Mouse (Mus musculus) ES-Bruce4 (cell line): ENCODE measurements around the gene Sertad1.

Experiments
- CTCF ChIP-seq: IDR thresholded peaks from one replicate; pipeline ENCODE4 v1.8.1; 2011; ENCODE audit warnings: low read depth, low read length
- EP300 ChIP-seq: IDR thresholded peaks from 2 replicates; pipeline ENCODE4 v1.6.1; 2011; ENCODE audit warnings: low read depth, low read length; ENCODE audit not compliant: insufficient read depth
- POLR2A ChIP-seq: IDR thresholded peaks from one replicate; pipeline ENCODE4 v1.8.1; 2011; ENCODE audit warnings: low read length; ENCODE audit not compliant: insufficient read depth

- TF ChIP-seq CTCF (peak; percentile 19), EP300 (no peak), POLR2A (no peak)
These were observed 46.7 kb upstream of the Sertad1 start for GRCm38 (mm10) chr7:27440014-27440413.
